Mouse (Mus musculus): ENCODE measurements around the gene Nell1.

Nell1 gene

DNA sequence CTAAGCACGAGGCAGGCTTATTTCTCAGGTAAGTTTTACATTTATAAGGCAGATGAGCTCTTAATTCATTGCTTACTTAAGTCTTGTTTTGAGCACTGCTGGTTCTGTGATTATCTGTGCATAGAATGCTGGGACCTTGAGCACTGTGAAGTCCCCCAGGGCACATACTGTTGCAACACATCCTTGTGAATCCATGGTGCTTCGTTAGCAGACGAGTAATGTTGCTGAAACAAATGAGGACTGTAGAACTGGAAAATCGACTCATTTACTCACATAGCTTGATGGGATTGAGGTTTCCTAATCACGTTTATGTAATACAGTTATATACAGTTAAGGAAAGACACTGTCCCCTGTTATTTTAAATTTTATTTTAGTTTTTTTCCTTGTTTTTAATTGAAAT is 364.1 kb downstream of the Nell1 start:
- no peak for DNase-seq

DNA sequence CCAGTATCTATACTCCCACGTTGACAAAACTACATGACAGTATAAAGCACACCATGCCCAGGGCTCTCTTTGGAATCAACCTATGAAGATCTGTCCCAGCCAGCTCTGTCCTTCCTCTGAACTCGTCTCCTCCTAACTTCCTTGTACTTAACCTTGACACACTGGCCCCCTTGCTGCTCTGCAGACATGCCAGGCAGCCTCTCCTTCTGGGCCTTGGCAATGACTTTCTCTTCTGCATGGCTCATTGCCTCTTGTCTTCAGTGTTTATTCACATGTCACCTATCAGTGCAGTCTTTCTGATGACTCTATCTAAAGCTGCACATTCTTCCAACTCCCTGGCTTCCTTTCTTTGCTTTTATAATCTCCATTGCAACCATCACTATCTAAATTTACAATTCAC is 376.9 kb downstream of the Nell1 start:
- DNase-seq, result no peak

DNA sequence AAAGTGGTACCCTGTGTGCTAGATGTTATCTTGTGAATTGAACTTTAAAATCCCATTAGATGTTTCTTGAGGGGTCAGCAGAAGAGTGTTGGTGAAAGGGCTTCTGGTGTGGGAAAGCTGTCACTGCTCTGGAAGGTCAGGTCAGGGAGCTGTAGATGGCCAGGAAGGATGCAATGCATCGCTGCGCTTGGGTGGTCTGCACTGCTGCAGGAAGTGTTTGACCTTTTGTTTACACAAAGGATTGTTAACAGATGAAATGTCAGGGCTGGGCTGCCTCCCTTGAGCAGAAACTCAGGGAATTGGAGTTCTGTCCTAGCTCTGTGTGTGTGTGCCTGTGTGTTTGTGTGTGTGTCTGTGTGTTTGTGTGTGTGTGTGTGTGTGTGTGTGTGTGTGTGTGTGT is 382.5 kb downstream of the Nell1 start:
- DNase-seq, result no peak

DNA sequence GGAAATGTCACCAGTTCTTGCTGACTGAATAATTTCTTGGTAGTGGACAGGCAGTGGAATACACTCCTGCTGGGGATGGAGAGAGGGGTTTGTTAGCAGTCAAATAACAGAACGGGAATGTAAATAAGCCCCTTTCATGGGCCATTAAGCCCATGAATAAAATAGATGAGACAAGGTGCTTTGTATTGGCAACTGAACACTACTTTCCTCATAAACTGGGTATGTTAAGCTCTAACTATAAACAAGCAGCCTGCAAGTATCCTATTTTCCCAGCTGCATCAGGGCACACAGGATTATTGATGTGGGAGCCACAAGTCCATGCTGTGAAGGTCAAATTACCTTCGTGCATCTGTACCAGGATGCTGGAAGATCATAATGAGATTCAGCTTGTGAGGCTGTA is 387.4 kb downstream of the Nell1 start:
- DNase-seq, result no peak

DNA sequence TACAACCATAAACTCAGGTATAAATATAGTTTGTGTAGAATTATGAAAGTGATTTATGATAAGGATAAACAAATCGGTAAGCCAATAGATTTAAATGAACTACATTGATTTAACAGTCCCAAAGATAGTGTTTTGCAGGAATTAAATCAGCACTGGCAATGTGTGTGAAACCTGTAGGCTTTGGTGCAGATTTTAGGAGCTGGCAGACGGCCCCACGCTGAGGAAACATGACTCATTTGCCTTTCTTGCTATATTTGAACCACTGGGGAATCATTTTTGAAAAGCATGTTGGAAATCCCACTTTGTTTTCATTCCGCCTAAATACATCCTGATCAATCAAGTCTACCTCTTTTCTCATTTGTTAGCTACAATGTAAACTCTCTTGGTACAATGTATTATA is 400.2 kb downstream of the Nell1 start:
- DNase-seq, result no peak

DNA sequence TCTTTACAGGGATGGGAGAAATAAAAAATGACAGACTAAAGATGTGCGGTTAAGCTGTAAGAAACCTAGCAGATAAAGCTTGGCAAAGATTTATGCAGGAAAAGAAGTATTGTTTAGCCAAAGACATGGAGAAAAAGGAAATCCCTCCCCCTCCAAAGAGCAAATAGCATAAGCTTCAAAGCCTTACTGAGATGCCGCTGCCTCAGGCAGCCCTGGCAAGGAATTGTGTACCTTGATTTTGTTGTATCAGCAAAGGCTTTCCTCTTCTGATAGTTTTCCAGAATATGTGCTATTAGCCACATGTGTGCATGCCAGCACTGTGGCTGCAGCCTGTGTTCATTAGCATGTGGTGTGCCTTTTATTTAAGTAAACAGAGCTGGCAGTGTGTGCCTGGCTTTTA is 435.8 kb downstream of the Nell1 start:
- DNase-seq, result no peak

DNA sequence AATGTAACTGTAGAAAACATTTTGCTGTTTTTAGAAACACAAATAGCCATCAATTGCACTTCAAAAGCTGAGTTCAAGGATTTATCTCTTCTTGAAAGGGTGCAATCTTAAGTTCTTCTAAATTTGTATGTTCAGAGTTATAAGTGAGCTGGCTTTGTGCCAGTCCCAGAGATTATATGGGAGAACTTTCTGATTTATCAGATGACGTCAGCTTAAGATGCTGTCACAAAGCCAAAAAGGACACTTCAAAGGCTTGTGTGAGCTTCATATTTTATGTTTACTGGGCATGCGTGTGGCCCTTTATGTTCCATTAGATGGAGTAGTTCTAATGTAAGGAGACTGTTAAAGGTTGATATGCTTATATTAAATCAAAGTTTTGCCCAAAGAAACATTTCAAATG is 445.3 kb downstream of the Nell1 start:
- DNase-seq, result no peak

DNA sequence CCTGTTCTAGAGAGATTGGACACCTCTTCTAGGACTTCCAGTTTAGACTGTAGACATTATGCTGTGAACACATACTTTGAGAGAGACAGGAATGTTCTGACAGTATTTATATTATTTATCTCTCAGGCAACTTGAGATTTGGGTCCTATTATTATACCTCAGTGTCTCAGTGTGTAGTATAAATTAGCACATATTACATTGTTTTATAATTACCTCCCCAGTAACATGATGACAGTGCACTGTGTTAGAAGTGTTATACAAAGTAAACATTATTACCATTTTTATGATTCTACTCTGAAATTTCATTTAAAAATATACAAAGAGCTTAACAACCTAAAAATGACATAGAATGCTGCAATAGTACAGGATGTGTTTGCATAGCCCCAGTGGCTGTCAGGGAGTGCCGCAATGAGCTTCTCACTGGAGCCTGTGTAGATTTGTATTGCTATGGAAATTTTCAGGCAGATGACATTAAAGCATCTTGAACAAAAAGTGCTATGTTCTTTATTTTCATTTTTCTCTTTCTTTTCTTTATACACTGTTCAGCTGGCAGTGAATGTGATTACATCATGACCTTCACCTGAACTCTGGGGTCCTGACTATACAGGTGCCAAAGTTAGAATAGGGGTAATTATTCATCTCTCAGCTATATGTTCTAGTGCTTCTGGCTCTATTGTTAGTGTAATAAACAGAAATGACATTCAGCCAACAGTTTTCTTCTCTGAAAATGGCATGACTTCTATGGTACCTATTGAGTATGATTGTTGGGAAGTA is 447.9 kb downstream of the Nell1 start:
- no peak for DNase-seq

DNA sequence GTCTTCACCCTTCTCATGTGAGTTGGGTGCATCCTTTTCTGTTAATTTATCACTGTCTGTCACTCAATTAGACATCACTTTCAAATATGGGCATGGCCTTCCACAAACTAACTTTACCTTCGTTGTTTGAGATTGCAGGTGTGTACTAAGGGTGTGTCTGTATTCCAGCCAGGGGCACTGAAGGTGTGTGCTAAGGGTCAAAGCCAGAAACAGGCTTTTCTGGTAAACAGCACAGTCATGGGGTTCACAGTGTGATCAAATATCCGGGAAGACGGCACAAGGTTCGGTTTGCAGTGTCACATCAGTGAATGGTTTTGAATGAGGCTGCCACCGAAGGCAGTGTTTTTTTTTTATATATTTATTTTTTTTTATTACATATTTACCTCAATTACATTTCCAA is 455.1 kb downstream of the Nell1 start:
- DNase-seq, result no peak

DNA sequence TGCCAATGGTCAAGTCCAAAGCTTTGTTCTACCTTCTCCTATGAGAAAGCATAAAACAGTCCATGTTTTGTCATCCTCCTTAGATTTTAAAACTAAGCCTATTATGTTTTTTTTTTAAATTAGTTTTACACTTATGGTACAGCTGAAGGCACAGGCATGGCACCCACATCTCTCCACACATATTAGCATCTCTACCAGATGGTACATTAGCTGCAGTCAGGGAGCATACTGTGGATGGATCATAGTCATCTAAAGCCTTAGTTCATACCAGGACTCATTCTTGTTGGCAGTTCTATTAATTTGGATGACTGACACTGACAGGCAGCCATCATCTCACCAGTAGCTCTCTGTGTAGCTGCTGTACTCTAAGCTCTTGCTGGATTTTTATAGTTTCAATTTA is 466.6 kb downstream of the Nell1 start:
- DNase-seq, result no peak

DNA sequence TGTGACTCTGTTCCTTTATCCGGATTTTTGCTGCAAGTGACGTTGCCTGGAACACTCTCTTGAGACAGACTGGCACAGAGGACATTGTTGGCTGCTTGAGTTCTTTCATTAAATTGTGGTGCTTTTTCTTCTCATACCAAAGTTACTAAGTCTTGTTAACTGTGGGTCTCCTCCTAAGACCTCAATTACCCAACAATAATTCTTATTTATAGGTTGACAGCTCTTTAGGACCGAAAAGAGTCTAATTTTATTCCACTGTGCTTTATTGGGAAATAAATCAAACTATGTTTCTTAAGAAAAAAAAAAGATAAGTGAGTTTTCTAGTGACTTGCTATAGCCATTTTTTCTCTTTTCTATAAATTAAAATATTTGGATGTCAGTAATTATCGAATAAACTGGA is 472.7 kb downstream of the Nell1 start:
- no peak for DNase-seq

DNA sequence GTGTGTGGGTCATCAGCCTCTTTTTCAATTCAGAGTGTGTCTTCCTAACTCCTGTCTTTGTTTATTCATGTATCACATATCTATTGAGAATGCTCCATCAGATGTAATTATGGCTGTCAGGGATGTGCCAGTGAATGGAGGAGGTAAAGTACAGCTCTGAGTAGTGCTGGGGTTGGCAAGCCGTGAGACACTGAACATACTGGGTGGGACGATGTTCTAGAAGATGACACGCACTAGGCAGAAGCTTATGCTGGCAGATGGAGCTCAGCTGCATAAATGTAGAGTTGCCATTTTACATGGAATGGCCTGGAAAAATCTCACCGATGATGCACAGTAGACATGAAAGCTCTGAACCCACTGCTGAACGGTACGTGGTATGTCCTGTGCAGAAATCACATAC is 493.1 kb downstream of the Nell1 start:
- no peak for DNase-seq

DNA sequence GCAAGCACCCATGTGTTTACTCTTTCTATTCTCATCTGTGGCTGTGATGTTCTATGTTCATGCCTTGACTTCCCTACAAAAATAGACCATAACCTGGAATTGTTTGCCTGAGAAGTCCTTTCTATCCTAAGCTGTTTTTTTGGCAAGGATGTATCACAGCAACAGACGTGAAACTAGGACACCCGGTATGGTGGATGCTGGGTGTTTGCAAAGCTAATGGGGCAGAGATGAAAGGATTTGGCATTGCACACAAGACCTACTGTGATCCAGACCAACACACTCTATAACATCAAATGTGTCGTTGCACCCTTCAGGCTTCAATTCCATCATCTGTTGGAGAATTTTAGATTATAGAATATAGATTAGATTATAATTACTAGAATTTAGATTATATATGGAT is 495.9 kb downstream of the Nell1 start:
- peak; percentile 36 for DNase-seq

DNA sequence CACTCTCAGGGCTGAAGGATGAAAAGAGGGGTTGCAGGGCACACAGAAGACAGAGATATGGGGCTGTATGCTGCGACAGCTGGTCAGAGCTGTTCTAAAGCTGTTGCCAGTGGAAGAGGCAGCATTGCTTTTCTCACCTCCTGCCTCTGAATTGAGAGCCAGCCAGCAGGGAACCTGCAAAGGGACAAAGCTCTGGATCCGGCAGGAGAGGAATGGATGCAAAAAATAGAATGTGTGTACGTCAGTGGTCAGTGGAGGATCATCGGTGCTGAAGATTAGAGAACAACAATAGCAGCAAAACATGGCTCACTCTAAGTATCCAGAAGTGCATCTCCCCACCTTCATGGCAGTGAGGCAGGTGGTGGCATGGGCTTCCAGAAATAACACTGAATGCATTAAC is 507.3 kb downstream of the Nell1 start:
- DNase-seq, result no peak

DNA sequence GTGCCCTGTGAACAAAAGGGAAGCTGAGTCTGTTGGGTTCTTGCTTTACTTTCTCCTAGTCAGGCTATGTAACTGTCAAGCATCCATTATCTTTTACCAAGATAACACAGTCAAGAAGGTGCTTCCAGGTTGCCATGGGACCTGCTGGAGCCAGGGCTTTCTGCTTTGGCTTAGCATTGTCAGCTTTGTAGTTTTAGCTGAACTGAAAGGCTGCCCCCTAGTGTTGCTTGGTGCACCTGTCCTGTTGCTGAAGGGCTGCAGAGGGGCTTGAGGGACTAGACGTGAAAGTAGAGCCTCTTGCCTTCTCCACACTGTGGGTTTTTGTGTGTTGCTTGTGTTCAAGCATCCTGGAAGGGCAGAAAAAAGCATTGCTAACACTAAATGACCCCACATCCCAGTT is 510.6 kb downstream of the Nell1 start:
- no peak for DNase-seq

DNA sequence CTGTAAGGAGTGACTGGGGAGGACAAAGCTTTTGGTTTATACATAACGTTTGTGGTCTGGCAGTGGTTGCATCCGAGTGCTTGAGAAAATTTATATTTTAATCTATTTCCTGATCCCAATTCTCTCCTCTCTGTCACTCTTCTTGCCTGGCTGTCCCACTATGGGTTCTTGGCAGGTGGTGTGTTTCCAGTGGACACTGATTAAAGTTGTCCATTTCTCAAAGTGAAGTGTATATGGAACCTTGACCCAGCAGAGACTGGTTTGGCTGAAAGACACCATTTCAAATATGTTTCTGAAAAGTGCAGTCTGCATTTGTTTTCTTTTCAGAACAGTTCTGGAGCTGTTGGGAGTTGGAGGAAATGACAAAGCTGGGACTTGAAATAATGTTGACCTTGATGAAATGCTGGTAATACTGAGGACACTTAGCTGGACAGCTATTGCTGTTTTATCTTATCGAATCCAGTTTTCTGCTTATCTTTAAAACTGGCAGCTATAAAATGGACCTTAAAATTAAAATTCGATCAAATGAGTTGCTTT is 512.3 kb downstream of the Nell1 start:
- no peak for DNase-seq

DNA sequence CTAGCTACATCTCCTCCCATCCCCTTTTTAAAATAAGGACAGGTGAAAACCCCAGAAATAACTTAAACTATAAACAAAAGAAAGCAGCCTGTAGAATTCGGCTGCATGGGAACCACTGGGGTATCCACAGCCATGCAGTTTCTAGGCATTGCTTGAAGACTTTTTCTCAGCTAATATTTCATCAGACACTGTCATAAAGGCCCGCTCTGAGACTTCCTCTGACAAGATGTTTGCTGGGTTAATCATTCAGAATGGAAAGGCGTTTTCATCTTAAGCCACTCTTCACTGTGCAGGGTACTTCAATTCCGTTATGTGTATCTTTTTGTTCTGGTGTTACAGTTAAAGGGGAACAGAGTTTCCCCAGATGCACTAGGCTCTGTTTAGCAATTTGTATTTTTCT is 526.9 kb downstream of the Nell1 start:
- DNase-seq, result no peak

DNA sequence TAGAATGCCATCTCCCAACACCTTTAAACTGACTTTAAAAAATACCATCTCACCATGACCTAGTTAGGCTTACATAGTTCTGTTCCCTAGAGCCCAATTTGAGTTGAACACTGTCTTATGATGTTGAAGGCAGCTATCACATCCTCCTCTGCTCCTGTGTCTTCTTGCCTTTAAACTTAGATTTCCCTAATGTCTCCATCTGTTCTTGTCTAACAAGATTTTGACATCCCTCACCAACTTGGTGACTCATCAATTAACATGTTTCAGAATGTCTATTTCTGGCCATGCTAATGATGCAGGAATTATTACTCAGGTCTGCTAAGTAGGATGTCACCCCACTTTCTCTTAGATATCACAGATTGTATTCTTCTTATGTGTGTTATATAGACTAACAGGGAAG is 532.4 kb downstream of the Nell1 start:
- DNase-seq, result no peak

DNA sequence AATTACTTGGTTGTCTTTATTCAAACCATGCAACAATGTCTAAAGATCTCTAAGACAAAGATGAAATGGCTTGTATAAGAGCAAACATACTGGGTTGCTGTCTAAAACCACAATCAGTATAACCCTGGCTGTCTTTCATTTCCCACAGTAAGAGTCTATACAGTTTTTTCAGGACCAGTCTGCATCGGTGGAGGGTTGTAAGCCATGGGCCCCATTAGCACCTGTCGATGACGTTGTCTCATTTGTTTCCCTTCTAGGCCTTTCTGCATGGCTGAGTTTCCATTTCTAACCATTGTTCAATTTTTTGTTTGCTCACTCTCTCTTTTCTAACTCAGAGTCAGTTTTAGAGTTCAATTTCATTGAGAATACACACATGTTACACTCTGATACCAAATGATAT is 540.2 kb downstream of the Nell1 start:
- DNase-seq, result no peak

DNA sequence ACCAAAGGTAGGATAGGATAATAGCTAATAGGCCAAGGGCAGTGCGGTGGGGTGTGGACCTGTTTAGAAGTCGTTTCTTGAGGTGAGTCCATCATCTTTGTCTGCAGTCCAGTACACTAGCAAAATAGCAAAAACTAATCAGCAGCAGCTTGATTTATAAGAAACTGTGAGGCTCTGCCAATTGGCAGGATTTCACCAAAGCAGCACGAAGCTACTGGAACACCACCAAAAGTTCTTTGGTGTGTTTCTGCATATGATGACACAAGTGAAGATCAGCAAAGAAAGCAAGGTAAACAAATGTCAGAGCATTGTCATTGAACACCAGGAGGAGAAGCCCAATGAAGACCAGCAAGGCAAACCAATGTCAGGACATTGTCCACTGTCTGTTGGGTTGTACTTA is 542.0 kb downstream of the Nell1 start:
- DNase-seq, result no peak

DNA sequence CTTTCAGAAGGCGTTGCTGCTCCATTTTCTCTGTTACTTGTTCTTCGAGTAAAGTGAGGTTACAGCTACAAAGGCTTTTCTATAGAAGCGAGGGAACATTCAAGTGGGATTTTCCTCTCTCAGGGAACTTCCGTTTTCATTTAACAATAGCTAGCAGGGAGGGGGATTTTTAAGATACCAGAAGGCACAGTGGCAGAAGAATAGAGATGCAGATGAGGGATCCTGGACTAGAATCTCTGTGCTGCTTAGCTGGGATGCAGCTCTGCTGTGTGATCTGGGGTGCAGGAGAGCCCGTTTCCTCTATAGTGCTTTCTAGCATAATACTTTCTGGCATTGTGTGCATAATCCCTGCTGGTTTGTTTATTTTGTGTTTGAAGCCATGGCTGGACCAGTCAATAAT is 568.7 kb downstream of the Nell1 start:
- no peak for DNase-seq

DNA sequence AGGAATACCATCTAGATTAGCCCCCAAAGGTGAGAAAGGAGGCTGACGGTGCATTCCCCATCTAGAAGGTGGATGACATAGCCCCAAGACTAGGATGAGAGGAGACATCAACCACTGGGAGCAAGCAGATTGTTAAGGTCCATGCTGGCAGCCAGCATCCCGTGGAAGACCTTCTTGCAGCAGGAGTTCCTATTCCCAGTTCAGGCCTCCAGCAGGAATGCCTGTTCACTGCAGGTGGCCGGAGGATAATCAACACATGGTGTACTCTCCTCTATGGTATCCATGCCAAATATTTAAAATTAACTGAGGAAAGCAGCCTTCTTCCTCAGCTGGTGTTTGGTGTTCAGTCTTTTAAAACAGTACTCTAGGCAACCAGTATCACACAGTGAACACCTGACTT is 574.9 kb downstream of the Nell1 start:
- DNase-seq, result peak; percentile 31

DNA sequence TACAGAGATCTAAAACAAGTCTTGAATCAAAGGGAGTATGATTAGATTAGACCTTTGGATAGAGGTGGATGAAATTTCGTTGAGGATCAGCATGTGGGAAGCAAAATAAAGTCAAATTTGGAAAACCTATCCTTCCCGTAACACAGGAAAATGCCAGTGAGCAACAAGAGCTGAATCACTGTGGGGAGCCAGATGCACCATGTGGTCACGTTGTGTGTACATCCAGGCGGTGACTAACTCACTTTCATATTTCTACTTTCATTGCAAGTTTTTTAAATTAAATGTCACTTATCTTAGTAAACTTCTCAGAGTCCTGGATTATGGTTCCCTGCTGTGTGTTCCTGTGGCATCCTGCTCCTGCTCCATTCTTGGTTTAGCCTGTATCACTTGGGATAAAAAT is 576.8 kb downstream of the Nell1 start:
- no peak for DNase-seq

DNA sequence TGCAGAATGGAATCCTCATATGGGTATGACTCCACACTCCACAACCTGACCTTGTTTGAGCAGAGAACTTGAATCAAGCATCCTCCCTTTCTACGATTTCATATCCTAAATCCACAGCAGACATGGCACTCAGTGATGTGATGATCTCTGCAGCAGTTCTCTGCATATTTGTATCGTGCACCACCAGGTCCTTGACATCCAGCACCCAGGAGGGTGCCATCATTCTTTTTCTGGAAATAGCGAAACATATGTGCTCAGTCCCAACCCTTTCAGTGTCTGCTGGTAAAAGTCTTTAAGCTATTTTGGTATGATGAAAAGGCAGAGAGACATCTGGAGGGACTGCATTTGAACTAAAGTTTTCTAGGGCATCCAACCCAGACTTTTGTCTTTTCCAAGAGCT is 588.0 kb downstream of the Nell1 start:
- no peak for DNase-seq

DNA sequence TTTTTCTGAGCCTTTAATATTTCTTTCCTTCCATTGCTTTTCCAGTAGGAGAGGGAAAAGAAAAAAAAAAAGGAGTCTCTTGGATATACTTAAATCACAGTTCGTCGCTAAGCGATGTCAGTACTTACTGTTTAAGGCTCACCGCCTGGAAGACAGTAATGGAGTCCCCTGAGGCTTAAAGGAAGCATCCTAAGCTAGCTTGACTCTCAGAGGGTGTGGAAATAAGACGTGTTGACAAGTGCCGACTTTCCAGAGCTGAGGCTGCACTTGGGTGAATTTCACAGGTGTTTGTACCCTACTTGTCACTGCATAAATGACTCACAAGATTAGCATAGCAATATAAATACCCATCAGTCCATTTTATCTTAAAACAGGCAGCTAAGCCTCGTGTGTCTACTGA is 599.2 kb downstream of the Nell1 start:
- DNase-seq, result no peak
